Mouse (Mus musculus): ENCODE measurements around the gene Pde5a. TPM values are rescaled to one million over a fixed set of nuclear protein-coding genes. Genes with fewer than 3 reads are reported as not detected.

The Pde5a gene
- polyA plus RNA-seq, 1 experiment from 2014 or later = 5.4 TPM

DNA sequence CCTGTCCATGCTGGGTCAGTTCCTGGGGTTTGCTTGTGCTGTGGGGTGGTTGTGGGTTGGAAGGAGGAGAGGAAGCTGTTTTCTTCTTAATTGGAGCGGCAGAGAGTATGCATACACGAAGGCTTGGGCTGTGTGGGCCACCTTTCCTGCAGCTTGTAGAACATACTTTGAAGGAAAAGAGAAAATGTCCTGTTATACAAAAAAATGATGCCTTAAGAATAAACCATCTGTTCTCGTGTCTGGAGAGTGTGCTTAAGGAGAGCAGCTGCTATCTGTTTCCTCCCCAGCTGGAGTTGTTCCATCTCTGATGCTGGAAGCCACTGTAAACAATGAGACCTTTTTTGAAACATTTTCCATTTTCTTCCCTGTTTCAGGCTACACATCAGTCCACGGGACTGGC, 85.8 kb downstream of the Pde5a start:
- 61% methylated on average over 4 of the region's 4 CpGs for WGBS
- H3K27ac ChIP-seq = peak overlapping the region; percentile 68
- H3K36me3 ChIP-seq = no peaks in the 10 kb centered on the region
- H3K27me3 ChIP-seq = no peaks in the 10 kb centered on the region
- no peaks in the 10 kb centered on the region for H3K9me3 ChIP-seq (replicated peaks)
- ATAC-seq (replicated peaks; ENCODE audit: low FRiP score) = no peak
- H3K4me1 ChIP-seq = peaks cover 7% of the 10 kb centered on the region; the same call in 1 of the 2 replicates
- no peak overlapping the region for H3K9ac ChIP-seq
- no peak overlapping the region for H3K4me2 ChIP-seq
- no peak overlapping the region for H3K4me3 ChIP-seq (replicated peaks)

DNA sequence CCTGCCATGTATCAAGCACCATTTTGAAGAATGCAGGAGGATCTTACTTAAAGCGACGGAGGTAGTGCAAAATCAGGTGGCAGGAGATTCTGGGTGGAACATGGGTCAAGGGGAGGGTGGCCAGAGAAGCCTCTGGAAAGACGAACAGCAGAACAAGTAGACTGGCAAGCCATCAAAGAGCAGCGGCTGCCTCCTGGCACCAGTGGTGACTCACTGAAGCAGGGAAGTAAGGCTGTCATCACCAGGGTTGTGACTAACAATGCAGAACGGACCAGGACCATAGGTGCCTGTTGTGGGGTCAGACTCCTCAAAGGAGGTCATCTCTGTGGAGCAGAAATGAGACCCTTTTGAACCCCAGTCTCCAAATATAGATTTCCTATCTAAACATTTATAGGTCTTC, 89.5 kb downstream of the Pde5a start:
- H3K4me1 ChIP-seq = peaks cover 18% of the 10 kb centered on the region
- no peak overlapping the region for H3K27ac ChIP-seq
- H3K27me3 ChIP-seq = no peaks in the 10 kb centered on the region
- no peak overlapping the region for H3K4me2 ChIP-seq
- H3K9ac ChIP-seq = no peak overlapping the region
- H3K36me3 ChIP-seq = no peaks in the 10 kb centered on the region; the same call in 1 of the 2 replicates
- no peak overlapping the region for H3K4me3 ChIP-seq (replicated peaks)
- ATAC-seq (replicated peaks; ENCODE audit: low FRiP score) = no peak
- no peaks in the 10 kb centered on the region for H3K9me3 ChIP-seq (replicated peaks)
- WGBS = 77% methylated on average over 5 of the region's 5 CpGs

DNA sequence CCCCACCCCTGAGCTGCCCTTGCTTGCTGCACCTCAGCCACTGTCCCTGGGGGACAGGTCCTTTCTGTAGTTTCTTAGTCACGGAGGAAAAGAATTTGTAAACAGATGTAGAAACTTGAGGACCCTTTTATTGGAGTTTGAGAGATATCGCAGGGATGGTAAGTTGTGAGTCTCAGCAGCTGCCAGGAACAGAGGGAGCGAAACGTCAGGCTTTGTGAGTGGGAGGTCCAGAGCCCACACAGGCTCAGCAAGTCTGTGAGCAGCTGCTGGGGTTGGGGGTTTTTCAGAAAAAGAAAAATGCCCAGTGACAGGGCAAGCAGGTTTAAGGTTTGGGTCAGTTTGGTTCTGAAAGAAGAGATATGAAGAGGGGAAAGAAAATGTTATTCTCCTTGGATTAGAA, 92.0 kb downstream of the Pde5a start:
- ATAC-seq (replicated peaks; ENCODE audit: low FRiP score) = no peak

DNA sequence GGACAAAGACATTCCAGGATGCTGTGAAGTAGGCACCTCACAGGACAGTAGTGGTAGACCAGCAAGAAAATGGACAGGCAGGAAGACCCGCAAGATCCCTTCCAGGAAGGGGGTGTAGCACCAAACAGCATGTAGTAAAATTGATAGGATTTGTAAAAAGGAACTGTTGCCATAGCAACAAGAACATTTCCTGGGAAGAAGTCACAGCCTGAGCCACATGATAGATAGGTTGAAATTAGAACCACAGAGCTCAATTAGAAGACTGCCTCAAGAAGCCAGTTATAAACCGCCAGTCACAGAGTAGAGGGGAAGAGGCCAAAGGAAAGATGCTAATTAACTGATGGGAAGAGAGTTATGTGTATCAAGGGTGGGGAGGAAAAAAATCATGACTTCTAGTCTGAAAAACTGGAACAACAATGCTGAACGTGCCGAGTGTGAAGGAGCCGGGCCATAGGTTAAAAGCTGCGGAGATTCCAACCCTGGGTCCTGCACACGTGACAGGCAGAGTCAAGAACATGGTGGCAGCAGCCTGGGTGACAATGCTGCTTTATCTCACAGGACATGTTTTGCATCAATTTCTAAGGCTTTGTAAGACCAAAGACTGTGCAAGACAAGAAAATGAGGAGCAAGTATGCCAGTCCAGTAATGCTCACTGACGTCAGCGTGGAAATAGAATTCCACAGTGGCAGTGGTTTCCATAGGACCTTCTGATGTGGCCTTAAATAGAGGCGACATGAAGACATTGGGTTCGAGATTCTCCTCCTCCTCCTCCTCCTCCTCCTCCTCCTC, 99.7 kb downstream of the Pde5a start:
- Histone ChIP-seq H3K9ac (no peak overlapping the region), H3K4me3 (replicated peaks) (no peak overlapping the region), H3K27me3 (no peaks in the 10 kb centered on the region), H3K27ac (no peak overlapping the region), H3K4me2 (no peak overlapping the region), H3K4me1 (no peaks in the 10 kb centered on the region), H3K9me3 (replicated peaks) (no peaks in the 10 kb centered on the region), H3K36me3 (peaks cover 15% of the 10 kb centered on the region; the same call in 1 of the 2 replicates)
- no peak for ATAC-seq (replicated peaks; ENCODE audit: low FRiP score)
- 80% methylated on average over 11 of the region's 11 CpGs for WGBS

More for the DNA sequence above, 92.0 kb downstream of the Pde5a start:
- no peaks in the 10 kb centered on the region for H3K27me3 ChIP-seq
- H3K36me3 ChIP-seq = peaks cover 12% of the 10 kb centered on the region; the same call in 1 of the 2 replicates
- WGBS = 35% methylated on average over 4 of the region's 4 CpGs
- H3K9ac ChIP-seq = no peak overlapping the region
- H3K27ac ChIP-seq = no peak overlapping the region
- H3K4me2 ChIP-seq = no peak overlapping the region
- no peaks in the 10 kb centered on the region for H3K9me3 ChIP-seq (replicated peaks)
- no peak overlapping the region for H3K4me3 ChIP-seq (replicated peaks)
- H3K4me1 ChIP-seq = peaks cover 11% of the 10 kb centered on the region; the same call in 1 of the 2 replicates

DNA sequence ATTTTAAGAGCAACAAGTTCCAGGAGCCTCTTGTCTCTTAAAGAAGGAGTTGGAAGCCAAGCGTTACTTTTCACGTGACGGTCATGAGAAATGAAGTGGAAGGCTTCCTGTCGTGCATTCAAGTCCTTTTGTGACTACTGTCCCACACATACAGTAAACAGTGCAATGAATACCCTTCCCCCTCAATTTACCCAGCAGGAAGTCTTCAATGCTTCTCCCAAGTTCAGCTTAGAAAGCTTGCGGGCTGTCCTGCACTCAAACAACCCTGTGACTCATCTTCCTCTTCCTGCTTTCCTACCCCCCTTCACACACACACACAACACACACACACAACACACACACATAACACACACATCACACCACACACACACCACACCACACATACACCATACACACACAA, 105.8 kb downstream of the Pde5a start:
- Histone ChIP-seq H3K4me3 (replicated peaks) (no peak overlapping the region), H3K27me3 (no peaks in the 10 kb centered on the region), H3K4me2 (no peak overlapping the region), H3K27ac (no peak overlapping the region), H3K9me3 (replicated peaks) (no peaks in the 10 kb centered on the region), H3K9ac (no peak overlapping the region), H3K36me3 (peaks cover 2% of the 10 kb centered on the region; the same call in 1 of the 2 replicates), H3K4me1 (no peaks in the 10 kb centered on the region)
- 72% methylated on average over 5 of the region's 5 CpGs for WGBS
- no peak for ATAC-seq (replicated peaks; ENCODE audit: low FRiP score)

DNA sequence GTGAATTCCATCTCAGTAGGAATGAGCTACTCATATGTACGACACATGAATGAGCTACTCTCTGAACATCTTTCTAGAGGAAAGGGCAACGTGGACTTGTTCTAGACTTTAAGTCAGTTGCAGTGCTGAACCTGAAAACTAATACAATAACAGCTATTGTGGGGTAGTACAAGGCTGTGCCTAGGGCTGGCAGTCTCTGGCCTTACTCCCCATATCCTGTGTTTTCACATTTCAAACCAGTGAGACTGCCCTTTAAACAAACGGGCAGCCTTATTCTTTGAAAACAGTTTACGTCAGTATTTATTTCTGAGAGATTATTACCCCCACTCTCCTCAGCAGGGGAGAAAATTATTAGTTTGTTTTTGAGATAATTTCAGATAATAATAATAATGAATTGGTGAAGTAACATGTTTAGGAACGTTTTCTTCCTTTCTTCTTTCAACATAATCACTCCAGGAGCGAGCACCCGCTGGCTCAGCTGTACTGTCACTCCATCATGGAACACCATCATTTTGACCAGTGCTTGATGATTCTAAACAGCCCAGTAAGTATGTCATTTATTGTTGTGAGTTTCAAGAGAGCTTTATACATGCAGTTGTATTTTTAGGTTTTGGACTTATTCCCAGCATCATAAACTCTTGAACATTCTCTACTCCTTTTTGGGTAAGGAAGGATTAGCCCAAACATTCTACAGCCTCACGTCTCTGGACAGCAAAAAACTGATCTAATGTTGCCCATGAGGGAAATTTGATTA, 106.5 kb downstream of the Pde5a start:
- Histone ChIP-seq H3K36me3 (peaks cover 4% of the 10 kb centered on the region; the same call in 1 of the 2 replicates), H3K27me3 (no peaks in the 10 kb centered on the region), H3K4me2 (no peak overlapping the region), H3K9ac (no peak overlapping the region), H3K27ac (no peak overlapping the region), H3K9me3 (replicated peaks) (no peaks in the 10 kb centered on the region), H3K4me1 (no peaks in the 10 kb centered on the region), H3K4me3 (replicated peaks) (no peak overlapping the region)
- WGBS = 79% methylated on average over 8 of the region's 8 CpGs
- no peak for ATAC-seq (replicated peaks; ENCODE audit: low FRiP score)

DNA sequence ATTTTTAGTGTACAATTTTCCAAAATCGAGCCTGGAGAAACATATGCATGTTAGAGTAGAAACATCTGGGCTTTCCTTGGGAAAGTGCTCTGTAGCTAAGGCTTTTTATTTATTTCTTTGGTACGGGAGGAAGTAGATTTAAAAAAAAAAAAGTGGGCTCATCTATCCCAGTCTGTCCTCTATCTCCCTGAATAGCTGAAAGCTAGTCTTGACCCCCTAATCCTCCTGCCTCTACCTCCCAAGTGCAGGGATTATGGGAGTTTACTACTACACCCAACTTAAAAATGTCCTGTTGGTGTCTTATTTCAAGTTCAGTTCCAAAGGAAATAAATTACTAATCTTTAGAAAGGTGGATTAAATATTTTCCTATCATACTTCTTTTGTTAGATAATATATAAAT, 108.9 kb downstream of the Pde5a start:
- WGBS = 58% methylated on average over 2 of the region's 2 CpGs
- Histone ChIP-seq H3K27ac (0 out of 2 replicates have a peak overlapping the region, but pooled peaks have one; percentile 42), H3K36me3 (peaks cover 9% of the 10 kb centered on the region; the same call in 1 of the 2 replicates), H3K4me2 (no peak overlapping the region), H3K9me3 (replicated peaks) (no peaks in the 10 kb centered on the region), H3K9ac (no peak overlapping the region), H3K4me1 (no peaks in the 10 kb centered on the region), H3K27me3 (no peaks in the 10 kb centered on the region), H3K4me3 (replicated peaks) (no peak overlapping the region)
- no peak for ATAC-seq (replicated peaks; ENCODE audit: low FRiP score)

DNA sequence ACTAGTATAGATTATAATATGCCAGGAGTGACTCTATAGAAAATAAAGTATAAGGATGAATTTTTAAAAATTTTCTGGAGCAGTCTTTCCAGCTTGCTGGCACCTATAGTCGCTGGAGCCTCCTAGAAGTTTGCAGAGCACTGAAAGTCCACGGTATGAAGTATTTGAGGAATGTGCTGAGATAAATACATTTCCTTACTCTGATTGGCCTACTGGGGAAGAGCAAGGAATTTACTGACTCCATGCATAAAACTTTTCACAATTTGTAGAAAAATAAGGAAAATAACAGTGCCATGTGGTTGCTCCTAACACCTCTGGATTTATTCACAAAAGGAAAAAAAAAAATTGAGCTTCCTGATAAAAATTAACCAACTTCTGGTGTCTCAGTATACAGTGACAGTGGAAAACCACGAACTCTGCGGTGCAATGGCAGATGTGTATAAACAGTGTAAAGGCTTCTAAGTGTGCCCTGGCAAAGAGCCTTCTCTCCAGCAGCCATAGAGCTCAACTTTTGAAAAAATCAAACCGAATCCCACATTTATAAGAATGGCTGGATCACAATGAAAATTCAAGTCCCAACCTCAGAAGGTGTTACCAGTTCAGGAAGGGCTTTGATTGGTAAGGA, 119.8 kb downstream of the Pde5a start:
- ATAC-seq (replicated peaks; ENCODE audit: low FRiP score) = no peak
- WGBS = 66% methylated on average over 5 of the region's 5 CpGs
- H3K27ac ChIP-seq = no peak overlapping the region

DNA sequence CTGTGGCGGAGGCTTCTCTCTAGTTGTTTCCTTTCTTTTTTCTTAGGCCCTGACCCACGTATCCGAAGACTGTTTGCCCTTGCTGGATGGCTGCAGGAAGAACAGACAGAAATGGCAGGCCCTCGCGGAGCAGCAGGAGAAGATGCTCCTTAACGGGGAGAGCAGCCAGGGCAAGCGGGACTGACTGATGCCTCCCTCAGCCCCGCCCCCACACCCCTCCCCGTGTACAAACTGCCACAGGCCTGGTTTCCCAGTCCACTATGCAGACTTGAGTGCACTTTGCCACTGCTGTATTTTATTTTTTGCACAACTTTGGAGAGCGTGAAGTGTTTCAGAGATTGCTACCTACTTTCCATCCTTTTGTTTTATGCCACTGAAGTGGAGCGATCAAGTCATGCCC, 126.4 kb downstream of the Pde5a start:
- no peak overlapping the region for H3K9ac ChIP-seq
- no peak overlapping the region for H3K4me3 ChIP-seq (replicated peaks)
- no peaks in the 10 kb centered on the region for H3K4me1 ChIP-seq
- H3K27ac ChIP-seq = no peak overlapping the region
- H3K36me3 ChIP-seq = no peaks in the 10 kb centered on the region
- no peak overlapping the region for H3K4me2 ChIP-seq
- no peaks in the 10 kb centered on the region for H3K9me3 ChIP-seq (replicated peaks)
- 71% methylated on average over 11 of the region's 11 CpGs for WGBS
- H3K27me3 ChIP-seq = no peaks in the 10 kb centered on the region
- no peak for ATAC-seq (replicated peaks; ENCODE audit: low FRiP score)

More for the DNA sequence above, 119.8 kb downstream of the Pde5a start:
- Histone ChIP-seq H3K4me1 (0 out of 2 replicates have a peak, but pooled peaks cover 3% of the 10 kb centered on the region), H3K4me2 (no peak overlapping the region), H3K4me3 (replicated peaks) (no peak overlapping the region), H3K27me3 (no peaks in the 10 kb centered on the region), H3K9ac (no peak overlapping the region), H3K36me3 (peaks cover 7% of the 10 kb centered on the region), H3K9me3 (replicated peaks) (0 out of 2 replicates have a peak, but pooled peaks cover 3% of the 10 kb centered on the region)

DNA sequence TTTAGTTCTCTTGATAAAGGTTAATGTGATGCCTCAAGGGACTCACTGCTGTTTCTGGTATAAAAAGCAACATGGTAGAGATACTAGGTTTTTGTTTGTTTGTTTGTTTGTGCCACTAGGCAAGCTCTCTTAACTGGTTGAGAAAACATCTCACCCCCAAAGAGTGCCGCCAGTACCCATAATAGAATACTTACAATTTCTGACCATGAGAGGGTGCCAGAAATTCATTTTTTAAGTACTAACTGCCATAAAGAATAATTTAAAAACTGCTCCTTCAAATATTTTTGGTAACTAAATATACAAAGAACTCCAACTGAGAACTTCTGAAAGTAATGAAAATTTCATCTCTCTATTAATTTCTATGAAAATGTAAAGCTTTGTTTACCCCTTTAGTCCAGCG, 131.1 kb downstream of the Pde5a start:
- H3K36me3 ChIP-seq = no peaks in the 10 kb centered on the region
- ATAC-seq (replicated peaks; ENCODE audit: low FRiP score) = no peak
- H3K9ac ChIP-seq = no peak overlapping the region
- no peak overlapping the region for H3K4me3 ChIP-seq (replicated peaks)
- no peak overlapping the region for H3K27ac ChIP-seq
- no peaks in the 10 kb centered on the region for H3K4me1 ChIP-seq
- H3K27me3 ChIP-seq = no peaks in the 10 kb centered on the region
- H3K4me2 ChIP-seq = no peak overlapping the region
- 80% methylated on average over 2 of the region's 2 CpGs for WGBS
- H3K9me3 ChIP-seq (replicated peaks) = no peaks in the 10 kb centered on the region

DNA sequence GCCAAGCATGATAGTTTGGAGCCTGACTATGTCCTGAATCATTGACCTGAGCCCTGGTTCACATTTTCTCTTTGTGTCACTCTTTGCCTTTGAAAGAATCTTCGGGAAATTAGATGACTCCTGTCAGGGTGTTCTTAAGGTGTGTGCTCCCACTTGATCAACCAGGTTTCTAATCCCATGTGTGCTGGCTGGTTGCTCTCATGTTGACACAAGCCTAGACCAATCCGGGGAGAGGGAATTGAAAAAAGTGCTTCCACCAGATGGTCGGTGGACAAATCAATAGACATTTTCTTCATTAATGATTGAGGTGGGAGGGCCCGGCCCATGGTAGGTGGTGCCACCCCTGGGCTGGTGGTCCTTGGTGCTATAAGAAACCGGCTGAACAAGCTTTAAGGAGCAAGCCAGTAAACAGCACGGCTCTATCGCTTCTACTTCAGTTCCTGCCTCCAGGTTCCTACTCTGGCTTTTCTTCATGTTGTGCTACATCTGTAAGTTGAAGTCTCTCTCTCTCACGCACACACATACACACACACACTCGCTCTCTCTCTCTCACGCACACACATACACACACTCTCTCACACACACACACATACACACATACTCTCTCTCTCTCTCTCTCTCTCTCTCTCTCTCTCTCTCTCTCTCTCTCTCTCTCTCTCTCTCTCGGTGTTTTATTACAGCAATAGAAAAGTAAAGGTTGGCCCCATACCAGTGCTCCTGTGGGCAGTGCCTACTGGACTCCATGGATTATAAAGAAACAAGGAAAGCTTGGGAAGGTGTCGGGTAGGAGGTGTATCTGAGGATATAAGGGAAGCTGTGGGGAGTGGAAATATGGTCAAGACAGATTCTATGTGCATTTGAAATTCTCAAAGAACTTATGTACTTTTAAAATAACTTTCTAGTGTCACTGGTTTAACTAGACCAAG, 132.1 kb downstream of the Pde5a start:
- Histone ChIP-seq H3K9me3 (replicated peaks) (no peaks in the 10 kb centered on the region), H3K27me3 (no peaks in the 10 kb centered on the region), H3K4me2 (no peak overlapping the region), H3K36me3 (no peaks in the 10 kb centered on the region), H3K4me3 (replicated peaks) (no peak overlapping the region), H3K4me1 (no peaks in the 10 kb centered on the region), H3K9ac (no peak overlapping the region), H3K27ac (no peak overlapping the region)
- WGBS = 87% methylated on average over 12 of the region's 12 CpGs
- no peak for ATAC-seq (replicated peaks; ENCODE audit: low FRiP score)

All from kidney, embryonic 15.5 days (tissue).